Mouse (Mus musculus) gastrocnemius, postnatal 14 days (tissue): ENCODE measurements around the gene Akt1s1. TPM values are rescaled to one million over a fixed set of nuclear protein-coding genes. Genes with fewer than 3 reads are reported as not detected.
A peak's percentile ranks its signal among the peaks of the same experiment; 100 is the strongest.

Source experiments
- DNase-seq: peaks from one replicate; pipeline ENCODE4 v3.0.0; 2021; ENCODE audit warnings: mixed read lengths
- intact Hi-C: fragments of 180-260 bp; cut with DNase I; formaldehyde crosslinking; loops from one replicate; pipeline ENCODE4 v1.15.1; 2025; ENCODE audit warnings: low total_unique reads
- total RNA-seq, 2 experiments: library from RNA; stranded (reverse); gene quantifications; 2 replicates each; pipeline ENCODE4 v1.2.3; 2021

Gene Akt1s1
- total RNA-seq, 2 experiments from 2014 or later, result 85.9 to 86.7 TPM

GRCm38 (mm10) chr7:44850789-44851624 lies 2.2 kb downstream of the Akt1s1 start:
- intact Hi-C loops, result no loop called here
- no peak for DNase-seq

DNA sequence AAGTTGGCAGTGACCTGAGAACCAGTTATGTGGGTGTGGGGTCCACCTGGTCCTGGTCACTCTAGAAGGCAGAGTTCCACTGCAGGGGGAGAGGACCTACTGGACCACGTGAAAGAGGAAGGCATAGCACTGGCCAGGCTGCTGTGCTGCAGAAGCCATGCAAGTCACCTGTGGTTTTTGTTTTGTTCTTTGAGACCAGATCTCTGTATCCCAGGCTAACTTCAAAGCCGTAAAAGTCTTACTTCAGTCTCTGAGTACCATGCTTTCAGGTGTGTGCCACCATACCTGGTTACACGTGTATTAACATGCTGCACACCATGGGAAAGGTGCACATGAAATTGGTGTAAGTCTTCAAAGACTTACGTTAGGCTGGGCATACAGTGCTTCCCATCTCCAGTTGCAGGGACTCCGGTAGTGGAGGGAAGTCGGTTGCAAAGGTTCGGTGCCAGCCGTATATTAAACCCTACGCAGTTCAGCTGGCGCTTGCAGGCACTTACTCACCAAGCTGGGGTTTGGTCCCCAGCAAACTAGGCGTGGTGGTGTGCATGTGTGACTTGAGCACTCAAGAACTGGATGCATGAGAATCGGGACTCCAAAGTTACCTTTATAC lies 2.9 kb downstream of the Akt1s1 start:
- intact Hi-C loops, result no loop called here
- no peak for DNase-seq

DNA sequence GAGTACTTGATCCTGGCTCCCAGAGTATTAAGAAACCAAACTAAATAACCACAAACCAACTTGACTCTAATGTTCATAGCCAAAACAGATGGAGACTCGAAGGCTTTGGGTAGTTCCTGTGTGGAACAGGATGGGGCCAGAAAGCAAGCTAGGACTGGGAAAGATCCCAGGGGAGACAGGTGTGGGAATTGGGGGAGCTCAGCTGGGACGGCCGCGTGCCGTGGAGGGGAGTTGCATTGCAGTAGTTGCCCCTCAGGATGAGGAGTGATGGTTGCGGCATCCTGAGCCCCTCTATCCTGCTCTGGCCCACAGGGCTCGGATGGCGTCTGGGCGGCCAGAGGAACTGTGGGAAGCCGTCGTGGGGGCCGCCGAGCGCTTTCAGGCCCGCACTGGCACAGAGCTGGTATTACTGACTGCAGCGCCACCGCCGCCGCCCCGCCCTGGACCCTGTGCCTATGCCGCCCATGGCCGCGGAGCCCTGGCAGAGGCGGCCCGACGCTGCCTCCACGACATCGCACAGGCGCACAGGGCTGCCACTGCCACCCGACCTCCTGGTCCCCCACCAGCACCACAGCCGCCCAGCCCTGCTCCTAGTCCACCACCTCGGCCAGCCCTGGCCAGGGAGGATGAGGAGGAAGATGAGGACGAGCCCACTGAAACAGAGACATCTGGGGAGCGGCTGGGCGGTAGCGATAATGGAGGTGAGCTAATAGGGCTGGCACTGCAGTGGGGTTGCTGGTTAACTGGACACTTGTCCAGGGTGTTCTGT lies 3.7 kb downstream of the Akt1s1 start:
- intact Hi-C loops, result no loop called here

DNA sequence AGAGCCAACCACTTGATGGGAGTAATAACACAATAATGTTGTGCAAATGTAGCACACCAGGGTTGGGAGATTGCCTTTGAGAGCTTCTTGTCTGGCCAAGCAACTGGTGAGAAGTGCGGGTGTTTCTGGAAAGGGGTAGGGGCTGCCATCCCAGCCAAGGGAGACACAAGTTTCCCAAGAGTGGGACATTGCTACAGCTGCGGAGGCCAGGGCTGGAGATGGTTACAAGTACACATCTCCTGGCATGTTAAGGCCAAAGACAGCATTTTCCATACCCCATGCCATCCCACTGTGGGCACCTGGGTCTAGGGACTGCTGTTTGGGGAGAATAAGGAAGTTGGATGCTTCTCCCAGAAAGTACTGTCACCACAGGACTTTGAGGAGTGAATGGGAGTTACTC lies 4.3 kb downstream of the Akt1s1 start:
- DNase-seq, result no peak
- intact Hi-C loops, result no loop called here

More for the DNA sequence above, 3.7 kb downstream of the Akt1s1 start:
- no peak for DNase-seq

- no peak for DNase-seq
- intact Hi-C loops, result no loop called here
Measured at GRCm38 (mm10) chr7:44853596-44854355, 5.0 kb downstream of the Akt1s1 start.

GRCm38 (mm10) chr7:44854356-44855031 lies 5.7 kb downstream of the Akt1s1 start:
- peak; percentile 88 for DNase-seq
- intact Hi-C loops, result no loop called here

- no peak for DNase-seq
- intact Hi-C loops, result no loop called here
Measured at GRCm38 (mm10) chr7:44855036-44855435, 6.2 kb downstream of the Akt1s1 start.

- DNase-seq, result no peak
- intact Hi-C loops, result no loop called here
Measured at GRCm38 (mm10) chr7:44856265-44856916, 7.6 kb downstream of the Akt1s1 start.

DNA sequence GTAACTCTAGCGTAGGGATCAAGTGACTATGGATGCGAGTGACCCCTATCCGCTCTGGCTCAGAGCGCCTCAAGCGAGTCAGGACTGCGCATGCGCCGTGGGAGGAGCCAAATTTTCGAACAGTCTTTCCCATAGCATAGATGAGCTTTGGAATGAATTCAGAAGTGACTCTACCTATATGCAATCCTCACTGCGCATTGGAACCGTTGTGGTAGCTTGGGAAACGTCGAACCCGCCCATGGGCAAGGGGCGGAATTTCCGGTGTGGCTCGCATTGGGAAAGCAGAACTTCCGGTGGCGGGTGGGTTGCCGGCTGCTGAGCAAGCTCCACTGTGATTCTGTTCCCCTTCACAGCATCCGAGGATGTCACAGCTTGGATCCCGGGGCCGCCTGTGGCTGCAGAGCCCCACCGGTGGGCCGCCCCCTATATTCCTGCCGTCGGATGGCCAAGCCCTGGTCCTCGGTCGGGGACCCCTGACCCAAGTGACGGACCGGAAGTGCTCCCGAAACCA lies 8.3 kb downstream of the Akt1s1 start, which contains the start of gene Pnkp:
Pnkp (plus strand) TSS at position 98 of the 511 bp plus-strand sequence.
- DNase-seq, result peak; percentile 85
- intact Hi-C loops, result no loop called here

DNA sequence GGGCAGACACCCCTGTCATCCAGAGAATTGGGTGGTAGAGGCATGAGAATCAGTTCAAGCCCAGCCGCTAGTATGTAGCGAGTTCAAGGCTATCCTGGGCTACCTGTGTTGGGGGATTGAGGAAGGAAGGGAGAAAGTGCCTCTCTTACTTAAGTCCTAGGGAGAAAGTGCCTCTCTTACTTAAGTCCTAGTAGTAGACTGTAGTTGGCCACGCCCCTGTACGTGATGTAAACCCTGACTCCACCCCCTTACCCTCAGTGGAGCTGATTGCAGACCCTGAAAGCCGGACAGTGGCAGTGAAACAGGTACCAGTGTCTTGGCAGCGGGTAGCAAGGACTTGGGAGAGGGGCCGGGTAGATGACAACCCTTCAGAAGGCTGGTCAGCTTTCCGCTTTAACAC lies 9.1 kb downstream of the Akt1s1 start:
- intact Hi-C loops, result no loop called here

GRCm38 (mm10) chr7:44859896-44860295 lies 11.1 kb downstream of the Akt1s1 start:
- intact Hi-C loops, result no loop called here
- DNase-seq, result no peak

More for the DNA sequence above, 9.1 kb downstream of the Akt1s1 start:
- DNase-seq, result no peak

- DNase-seq, result peak; percentile 79
- intact Hi-C loops, result no loop called here
Measured at GRCm38 (mm10) chr7:44860576-44861428, 12.0 kb downstream of the Akt1s1 start.

GRCm38 (mm10) chr7:44861429-44861816 lies 12.6 kb downstream of the Akt1s1 start:
- intact Hi-C loops, result no loop called here

DNA sequence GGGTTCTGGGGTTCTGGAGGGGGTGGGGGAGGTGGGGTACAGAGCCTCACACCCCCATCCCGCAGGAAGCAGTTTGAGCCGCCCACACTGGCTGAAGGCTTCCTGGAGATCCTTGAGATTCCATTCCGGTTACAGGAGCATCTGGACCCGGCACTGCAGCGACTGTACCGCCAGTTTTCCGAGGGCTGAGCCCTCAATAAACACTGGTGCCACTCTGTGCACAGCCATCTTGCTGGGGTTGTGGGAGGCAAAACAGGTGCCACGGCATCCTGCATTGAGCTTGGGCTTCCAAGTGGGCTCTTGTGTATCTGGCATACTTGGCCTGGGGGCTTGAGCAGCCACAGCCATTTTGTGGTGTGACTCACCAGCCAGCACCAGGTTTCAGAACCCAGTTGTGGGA lies 13.6 kb downstream of the Akt1s1 start:
- intact Hi-C loops, result no loop called here
- no peak for DNase-seq

More at GRCm38 (mm10) chr7:44861429-44861816, 12.6 kb downstream of the Akt1s1 start:
- no peak for DNase-seq

GRCm38 (mm10) chr7:44863210-44863609 lies 14.4 kb downstream of the Akt1s1 start:
- intact Hi-C loops, result no loop called here
- no peak for DNase-seq

DNA sequence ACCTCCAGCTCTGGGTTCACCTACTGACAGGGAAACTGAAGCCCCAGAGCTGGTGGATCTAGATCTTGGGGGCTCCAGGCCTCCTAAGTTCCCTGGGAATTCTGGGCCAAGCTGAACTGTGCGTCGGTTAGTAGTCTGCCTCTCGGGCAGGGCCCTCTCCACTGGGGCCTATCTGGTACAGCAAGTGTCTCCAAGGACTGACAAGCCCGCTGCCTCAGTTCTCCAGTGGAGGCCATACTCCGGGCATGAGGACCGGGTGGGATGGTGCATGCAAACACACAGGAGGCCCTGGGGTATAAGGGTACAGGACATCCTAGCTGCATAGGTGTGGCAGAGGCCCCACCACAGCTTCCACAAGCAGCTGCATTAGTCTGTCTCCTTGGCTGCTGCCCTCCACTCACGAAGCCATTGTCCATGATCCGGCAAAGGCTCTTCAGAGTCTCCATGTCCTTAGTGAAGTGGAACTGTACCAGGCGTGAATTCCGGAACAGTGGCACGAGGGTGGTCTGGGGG lies 15.2 kb downstream of the Akt1s1 start:
- no peak for DNase-seq
- intact Hi-C loops, result no loop called here
